Mouse (Mus musculus) lung, embryonic 14.5 days (tissue): ENCODE measurements at regions not wholly inside any gene's neighbourhood (a gene's known extent, or its start where the extent isn't known, plus 50 kb on each side); places are given as distances from the start of the nearest gene placed in this dataset.
A peak's percentile ranks its signal among the peaks of the same experiment; 100 is the strongest.

Source experiments
- ATAC-seq: fragments of 200-750 bp; cut with Nextera tagmentation; 2 replicates; pipeline ENCODE4 v1.8.0; 2017; ENCODE audit warnings: mild to moderate bottlenecking, moderate TSS enrichment, moderate library complexity; ENCODE audit not compliant: insufficient read depth
- DNase-seq: peaks from one replicate; pipeline ENCODE4 v3.0.0-alpha.2; 2015
- H3K27ac ChIP-seq: fragments of 300-500 bp; sonication (generic); 2 replicates; pipeline ENCODE4 v1.5.1; 2014; ENCODE audit warnings: low read depth, mild to moderate bottlenecking, moderate library complexity
- H3K27me3 ChIP-seq: fragments of 300-500 bp; sonication (generic); 2 replicates; pipeline ENCODE4 v1.6.1; 2014; ENCODE audit warnings: low read length, control low read depth; ENCODE audit not compliant: insufficient read depth
- H3K36me3 ChIP-seq: fragments of 300-500 bp; sonication (generic); 2 replicates; pipeline ENCODE4 v1.6.1; 2014; ENCODE audit warnings: control low read depth; ENCODE audit not compliant: insufficient read depth
- H3K4me1 ChIP-seq: fragments of 300-500 bp; sonication (generic); 2 replicates; pipeline ENCODE4 v1.6.1; 2014; ENCODE audit warnings: antibody characterized with exemption, control low read depth; ENCODE audit not compliant: insufficient read depth
- H3K4me2 ChIP-seq: fragments of 300-500 bp; sonication (generic); 2 replicates; pipeline ENCODE4 v1.6.1; 2014; ENCODE audit warnings: mild to moderate bottlenecking
- H3K4me3 ChIP-seq: fragments of 300-500 bp; sonication (generic); 2 replicates; pipeline ENCODE4 v1.5.1; 2014; ENCODE audit warnings: low read depth, low read length
- H3K9ac ChIP-seq: fragments of 300-500 bp; sonication (generic); 2 replicates; pipeline ENCODE4 v1.6.1; 2014
- H3K9me3 ChIP-seq: fragments of 300-500 bp; sonication (generic); 2 replicates; pipeline ENCODE4 v1.6.1; 2016; ENCODE audit warnings: low read depth, low read length, control low read depth
- CTCF ChIP-seq: IDR thresholded peaks from 2 replicates; pipeline ENCODE4 v1.5.1; 2016; ENCODE audit warnings: antibody characterized with exemption, low read depth
- WGBS: fragments of 180-500 bp; shearing (Covaris S2); extraction: QIAGEN DNeasy Blood & Tissue Kit; methylation state at CpG from one replicate; pipeline ENCODE4 v1.1.7; 2014; 5-methylcytosine and 5-hydroxymethylcytosine counted together

- no peak for ATAC-seq
- Histone ChIP-seq H3K36me3 (no peaks in the 10 kb centered on the region), H3K9me3 (no peaks in the 10 kb centered on the region), H3K9ac (no peak overlapping the region), H3K4me1 (peaks cover 12% of the 10 kb centered on the region; the same call in 1 of the 2 replicates), H3K4me3 (no peak overlapping the region), H3K27me3 (no peaks in the 10 kb centered on the region), H3K4me2 (no peak overlapping the region), H3K27ac (no peak overlapping the region)
- peak; percentile 27 for DNase-seq
- no peak for TF ChIP-seq CTCF
- WGBS: 50% methylated on average over 8 of the region's 8 CpGs
Observed at GRCm38 (mm10) chr10:84024901-84025300, 302.2 kb downstream of the 1500009L16Rik start.

DNA sequence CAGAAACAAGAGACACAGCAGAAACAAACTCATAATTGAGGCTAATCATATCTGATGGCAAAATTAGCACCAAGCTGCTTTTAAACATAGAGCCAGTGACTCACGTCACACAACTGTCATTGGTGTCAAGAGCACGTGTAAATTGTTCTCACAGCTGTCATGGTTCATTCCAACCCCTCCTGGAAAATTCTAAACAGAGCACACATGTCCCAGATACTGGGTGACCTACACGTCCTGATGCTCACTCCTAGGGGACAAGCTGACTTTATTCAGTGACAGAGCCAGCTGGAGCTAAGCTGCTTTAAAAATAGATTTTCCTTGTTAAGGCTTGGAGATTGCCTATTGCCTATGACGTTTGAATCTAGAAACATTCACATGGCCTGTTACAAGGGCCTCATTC lies 304.1 kb downstream of the 1500009L16Rik start:
- no peaks in the 10 kb centered on the region for H3K27me3 ChIP-seq
- H3K36me3 ChIP-seq: no peaks in the 10 kb centered on the region
- no peak overlapping the region for H3K4me2 ChIP-seq
- DNase-seq (no peak), ATAC-seq (no peak)
- WGBS: 48% methylated on average over 4 of the region's 4 CpGs
- H3K9ac ChIP-seq: no peak overlapping the region
- no peaks in the 10 kb centered on the region for H3K9me3 ChIP-seq
- H3K4me1 ChIP-seq: peaks cover 12% of the 10 kb centered on the region; the same call in 1 of the 2 replicates
- no peak overlapping the region for H3K27ac ChIP-seq
- no peak for TF ChIP-seq CTCF
- H3K4me3 ChIP-seq: no peak overlapping the region

DNA sequence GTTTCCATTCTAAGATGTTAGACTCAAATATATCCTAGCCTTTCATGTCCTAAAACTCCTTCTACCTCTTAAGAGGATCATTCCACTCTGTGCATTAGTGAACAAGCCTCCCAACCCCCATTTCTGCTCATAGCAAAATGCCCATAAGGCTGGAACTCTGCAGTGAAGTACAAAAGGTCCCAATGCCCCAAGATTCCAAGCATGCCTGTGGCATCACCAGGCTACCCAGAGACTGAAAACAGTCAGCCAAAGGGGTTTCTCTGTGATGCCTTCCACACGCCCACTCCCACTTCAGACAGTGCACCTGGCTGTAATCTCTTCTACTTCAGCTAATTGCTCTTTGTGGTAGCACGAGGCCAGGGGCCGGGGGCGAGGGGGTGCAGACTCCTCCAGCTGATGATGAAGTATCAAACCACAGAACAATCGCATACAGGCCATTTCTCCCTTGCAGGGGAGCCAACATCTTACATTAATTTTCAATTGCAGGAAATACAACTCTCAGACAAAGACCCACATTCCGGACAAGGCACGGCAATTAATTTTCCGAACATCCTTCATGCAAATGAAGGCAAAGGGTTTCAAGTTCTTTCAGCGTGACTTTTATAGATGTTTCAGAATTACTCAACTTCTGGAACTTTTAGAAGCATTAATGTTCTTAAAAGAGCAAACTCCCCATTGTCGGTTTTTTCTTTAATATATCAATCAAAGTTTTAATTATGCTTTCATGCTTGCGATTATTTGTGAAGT lies 313.6 kb downstream of the 1500009L16Rik start:
- no peak for TF ChIP-seq CTCF
- Histone ChIP-seq H3K27ac (no peak overlapping the region), H3K9me3 (no peaks in the 10 kb centered on the region), H3K4me1 (no peaks in the 10 kb centered on the region), H3K4me3 (no peak overlapping the region), H3K4me2 (no peak overlapping the region), H3K9ac (no peak overlapping the region), H3K27me3 (no peaks in the 10 kb centered on the region), H3K36me3 (no peaks in the 10 kb centered on the region)
- DNase-seq (peak; percentile 21), ATAC-seq (no peak)
- 53% methylated on average over 11 of the region's 11 CpGs for WGBS

DNA sequence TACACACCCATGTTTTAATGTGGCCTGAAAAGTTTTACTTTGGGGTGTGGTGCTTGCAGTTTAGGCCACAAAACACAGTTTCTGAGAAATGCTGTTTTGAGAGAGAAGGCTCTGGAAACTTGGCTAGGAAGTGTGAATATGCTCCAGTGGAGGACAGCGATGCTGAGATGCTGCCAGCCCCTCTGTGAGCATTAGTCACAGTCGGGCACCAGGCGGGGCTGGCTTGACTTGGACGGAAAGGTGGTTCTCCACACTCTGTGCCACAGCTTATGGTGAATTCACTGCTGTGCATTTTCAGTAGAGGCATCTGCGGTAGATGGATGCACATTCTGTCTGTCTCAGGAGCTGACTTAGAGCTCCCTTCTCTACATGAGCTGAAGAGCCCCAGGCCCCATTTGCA lies 326.0 kb downstream of the 1500009L16Rik start:
- no peak for DNase-seq

GRCm38 (mm10) chr10:84052696-84053095 lies 330.0 kb downstream of the 1500009L16Rik start:
- no peak for DNase-seq
- H3K9ac ChIP-seq: no peak overlapping the region
- peaks cover 8% of the 10 kb centered on the region; the same call in 1 of the 2 replicates for H3K4me1 ChIP-seq
- H3K27me3 ChIP-seq: no peaks in the 10 kb centered on the region
- no peak for ATAC-seq
- 82% methylated on average over 8 of the region's 8 CpGs for WGBS
- no peak overlapping the region for H3K4me2 ChIP-seq
- H3K4me3 ChIP-seq: no peak overlapping the region
- H3K9me3 ChIP-seq: no peaks in the 10 kb centered on the region
- H3K27ac ChIP-seq: no peak overlapping the region
- no peaks in the 10 kb centered on the region for H3K36me3 ChIP-seq
- no peak for TF ChIP-seq CTCF

More for the DNA sequence above, 326.0 kb downstream of the 1500009L16Rik start:
- Histone ChIP-seq H3K36me3 (no peaks in the 10 kb centered on the region), H3K4me3 (no peak overlapping the region), H3K9ac (no peak overlapping the region), H3K27me3 (no peaks in the 10 kb centered on the region), H3K4me1 (no peaks in the 10 kb centered on the region), H3K27ac (no peak overlapping the region), H3K9me3 (no peaks in the 10 kb centered on the region), H3K4me2 (no peak overlapping the region)
- WGBS: 78% methylated on average over 5 of the region's 5 CpGs
- TF ChIP-seq CTCF: no peak
- ATAC-seq: no peak

- TF ChIP-seq CTCF: no peak
- DNase-seq (peak; percentile 12), ATAC-seq (no peak)
- H3K4me2 ChIP-seq: no peak overlapping the region
- H3K27me3 ChIP-seq: no peaks in the 10 kb centered on the region
- H3K9me3 ChIP-seq: no peaks in the 10 kb centered on the region
- no peak overlapping the region for H3K4me3 ChIP-seq
- H3K27ac ChIP-seq: no peak overlapping the region
- 58% methylated on average over 6 of the region's 6 CpGs for WGBS
- H3K4me1 ChIP-seq: peaks cover 8% of the 10 kb centered on the region; the same call in 1 of the 2 replicates
- no peaks in the 10 kb centered on the region for H3K36me3 ChIP-seq
- no peak overlapping the region for H3K9ac ChIP-seq
Observed at GRCm38 (mm10) chr10:84054551-84055336, 332.1 kb downstream of the 1500009L16Rik start.

DNA sequence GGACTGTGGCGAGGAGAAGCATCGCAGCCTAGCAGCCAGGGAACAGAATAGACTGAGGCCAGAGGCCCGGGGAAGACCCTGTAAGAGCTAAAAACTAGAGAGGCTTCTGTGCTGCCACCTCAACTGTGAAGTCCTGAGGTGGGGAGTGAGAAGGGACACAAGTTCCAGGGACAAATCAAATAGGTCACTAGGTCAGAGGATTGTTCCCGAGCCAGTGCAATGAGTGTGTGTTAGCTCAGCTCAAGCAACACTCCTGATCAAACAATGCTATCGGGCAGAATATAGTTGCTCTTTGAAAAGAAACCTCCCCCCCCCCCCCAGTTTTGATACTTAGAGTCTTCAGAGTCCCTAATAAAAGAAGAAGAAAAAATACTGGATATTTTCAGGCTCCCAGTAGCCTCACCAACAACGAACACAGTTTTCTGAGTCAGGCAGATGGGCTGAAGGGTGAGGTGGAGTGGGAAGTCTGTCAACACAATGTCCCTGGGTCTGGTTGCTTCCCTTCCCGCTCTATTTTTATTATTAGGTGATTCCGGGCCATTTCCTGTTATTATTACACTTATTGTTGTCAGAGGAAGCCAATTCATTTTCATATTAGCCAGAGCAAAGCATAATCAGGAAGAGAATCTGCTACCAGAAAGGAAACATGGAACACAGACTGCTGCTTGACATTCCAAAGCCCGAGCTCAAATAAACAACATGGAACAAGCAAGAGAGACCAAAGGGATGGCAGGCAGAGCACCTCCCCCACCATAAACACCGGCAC lies 332.9 kb downstream of the 1500009L16Rik start:
- DNase-seq (peak; percentile 64), ATAC-seq (peak; percentile 21; the same call in 1 of the 2 replicates)
- Histone ChIP-seq H3K4me3 (no peak overlapping the region), H3K36me3 (no peaks in the 10 kb centered on the region), H3K27ac (no peak overlapping the region), H3K27me3 (no peaks in the 10 kb centered on the region), H3K9ac (no peak overlapping the region), H3K4me2 (no peak overlapping the region), H3K9me3 (no peaks in the 10 kb centered on the region), H3K4me1 (peaks cover 10% of the 10 kb centered on the region; the same call in 1 of the 2 replicates)
- TF ChIP-seq CTCF: no peak
- WGBS: 37% methylated on average over 10 of the region's 10 CpGs
